Mouse (Mus musculus) stomach, postnatal 0 days (tissue): ENCODE results near the gene Lrrc43. TPM values are rescaled to one million over a fixed set of nuclear protein-coding genes. Genes with fewer than 3 reads are reported as not detected.

Experiments used
- ATAC-seq: fragments of 200-750 bp; cut with Nextera tagmentation; 2 replicates; pipeline ENCODE4 v1.8.0; 2017; ENCODE audit not compliant: low FRiP score, low TSS enrichment
- DNase-seq: peaks from one replicate; pipeline ENCODE4 v3.0.0-alpha.2; 2016; ENCODE audit warnings: low spot score
- H3K27ac ChIP-seq: fragments of 300-500 bp; sonication (generic); replicated peaks from 2 replicates; pipeline ENCODE4 v1.5.1; 2014; ENCODE audit warnings: mild to moderate bottlenecking, control low read depth
- H3K27me3 ChIP-seq: fragments of 300-500 bp; sonication (generic); 2 replicates; pipeline ENCODE4 v1.6.1; 2014; ENCODE audit warnings: low read length; ENCODE audit not compliant: control insufficient read depth, insufficient read depth
- H3K36me3 ChIP-seq: fragments of 300-500 bp; sonication (generic); 2 replicates; pipeline ENCODE4 v1.6.1; 2014; ENCODE audit warnings: low read length, mixed read lengths; ENCODE audit not compliant: control insufficient read depth, insufficient read depth
- H3K4me1 ChIP-seq: fragments of 300-500 bp; sonication (generic); replicated peaks from 2 replicates; pipeline ENCODE4 v1.6.1; 2014; ENCODE audit warnings: antibody characterized with exemption; ENCODE audit not compliant: control insufficient read depth, insufficient read depth
- H3K4me2 ChIP-seq: fragments of 300-500 bp; sonication (generic); replicated peaks from 2 replicates; pipeline ENCODE4 v1.6.1; 2014; ENCODE audit warnings: low read depth, mild to moderate bottlenecking, control low read depth, moderate library complexity
- H3K4me3 ChIP-seq: fragments of 300-500 bp; sonication (generic); 2 replicates; pipeline ENCODE4 v1.5.1; 2014; ENCODE audit warnings: low read depth, low read length, control low read depth
- H3K9ac ChIP-seq: fragments of 300-500 bp; sonication (generic); 2 replicates; pipeline ENCODE4 v1.6.1; 2014; ENCODE audit warnings: mild to moderate bottlenecking, low read length, control low read depth, mixed read lengths
- H3K9me3 ChIP-seq: fragments of 300-500 bp; sonication (generic); 2 replicates; pipeline ENCODE4 v1.6.1; 2016; ENCODE audit warnings: low read length; ENCODE audit not compliant: control insufficient read depth
- CTCF ChIP-seq: IDR thresholded peaks from 2 replicates; pipeline ENCODE4 v1.5.1; 2016; ENCODE audit warnings: antibody characterized with exemption, low read depth, mild to moderate bottlenecking, moderate library complexity
- EP300 ChIP-seq: optimal IDR thresholded peaks from 2 replicates; pipeline ENCODE3; 2016; ENCODE audit warnings: antibody characterized with exemption
- WGBS: fragments of 180-500 bp; shearing (Covaris S2); extraction: QIAGEN DNeasy Blood & Tissue Kit; methylation state at CpG from one replicate; pipeline ENCODE4 v1.1.7; 2014; 5-methylcytosine and 5-hydroxymethylcytosine counted together
- polyA plus RNA-seq: library from polyadenylated mRNA; unstranded; fragments of >200 nt; fragmentation: Nextera tagmentation; extraction: Ambion mirVana; gene quantifications from 2 replicates; pipeline ENCODE4 v1.2.1, GENCODE M21; 2015

The Lrrc43 gene
- polyA plus RNA-seq, 1 experiment from 2014 or later = not detected

DNA sequence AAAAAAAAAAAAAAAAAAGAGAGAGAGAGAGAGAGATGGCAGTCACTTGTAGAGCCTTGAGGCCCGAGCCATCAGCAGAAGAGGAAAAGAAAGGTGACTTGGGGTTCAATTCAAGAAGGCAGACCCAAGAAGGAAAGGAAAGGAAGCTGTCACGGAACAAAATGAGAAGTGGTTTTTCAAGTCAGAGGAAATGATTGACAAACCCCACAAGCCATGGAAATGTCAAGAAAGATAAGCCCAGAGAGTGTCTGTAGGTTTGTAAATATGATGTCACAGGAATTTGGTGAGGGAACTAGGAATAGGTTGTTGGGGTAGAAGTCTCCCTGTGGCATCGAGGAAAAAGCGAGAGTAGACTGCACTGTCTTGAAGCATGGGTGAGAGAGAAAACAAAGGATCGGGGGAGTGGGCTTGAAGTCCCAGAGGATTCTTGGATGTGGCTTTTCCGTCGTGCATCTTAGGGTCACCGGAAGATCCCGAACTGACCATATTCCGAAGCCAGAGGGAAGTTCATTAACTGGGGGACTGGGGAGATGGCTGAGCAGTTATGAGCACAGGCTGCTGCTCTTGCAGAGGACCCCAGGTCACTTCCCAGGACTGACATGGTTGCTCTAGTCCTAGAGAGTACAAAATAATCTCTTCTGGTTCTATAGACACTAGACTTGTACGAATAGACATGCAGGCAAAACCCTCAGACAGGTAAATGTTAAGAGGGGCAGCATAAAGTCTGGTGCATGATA lies 1.3 kb upstream of the Lrrc43 start:
- H3K27ac ChIP-seq = no peak overlapping the region
- H3K36me3 ChIP-seq = no peaks in the 10 kb centered on the region; the same call in 1 of the 2 replicates
- WGBS = 76% methylated on average over 11 of the region's 11 CpGs
- no peak overlapping the region for H3K4me3 ChIP-seq
- DNase-seq (no peak), ATAC-seq (no peak)
- no peaks in the 10 kb centered on the region for H3K27me3 ChIP-seq
- H3K4me1 ChIP-seq = no peaks in the 10 kb centered on the region
- no peak overlapping the region for H3K4me2 ChIP-seq
- no peaks in the 10 kb centered on the region for H3K9me3 ChIP-seq
- TF ChIP-seq CTCF (no peak), EP300 (no peak)
- no peak overlapping the region for H3K9ac ChIP-seq

DNA sequence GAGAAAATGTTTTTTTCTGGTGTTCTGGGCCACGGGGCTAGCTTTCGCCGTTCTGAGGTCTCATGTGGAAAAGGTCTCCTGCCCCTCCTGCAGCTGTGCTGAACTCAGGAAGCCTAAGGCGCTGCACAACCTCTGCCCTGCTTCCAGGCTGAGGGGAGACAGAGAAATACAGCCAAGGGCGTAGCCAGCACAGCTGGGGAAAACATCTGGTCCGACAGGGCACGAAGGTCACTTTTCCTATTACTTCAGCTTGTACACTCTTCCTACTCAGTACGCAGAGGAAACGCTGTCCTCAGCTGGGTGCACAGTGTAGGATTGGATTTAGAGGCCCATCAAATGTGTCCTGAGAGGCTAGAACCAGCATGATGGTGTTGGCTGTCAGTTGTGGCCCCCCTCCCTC lies 830 bp downstream of the Lrrc43 start:
- ATAC-seq (0 out of 2 replicates have a peak, but pooled peaks have one; percentile 12), DNase-seq (no peak)
- no peaks in the 10 kb centered on the region; the same call in 1 of the 2 replicates for H3K36me3 ChIP-seq
- TF ChIP-seq EP300 (no peak), CTCF (no peak)
- no peaks in the 10 kb centered on the region for H3K27me3 ChIP-seq
- 54% methylated on average over 9 of the region's 9 CpGs for whole genome bisulfite sequencing
- H3K4me1 ChIP-seq = no peaks in the 10 kb centered on the region
- H3K9me3 ChIP-seq = no peaks in the 10 kb centered on the region
- no peak overlapping the region for H3K4me3 ChIP-seq
- no peak overlapping the region for H3K27ac ChIP-seq
- no peak overlapping the region for H3K4me2 ChIP-seq
- no peak overlapping the region for H3K9ac ChIP-seq

DNA sequence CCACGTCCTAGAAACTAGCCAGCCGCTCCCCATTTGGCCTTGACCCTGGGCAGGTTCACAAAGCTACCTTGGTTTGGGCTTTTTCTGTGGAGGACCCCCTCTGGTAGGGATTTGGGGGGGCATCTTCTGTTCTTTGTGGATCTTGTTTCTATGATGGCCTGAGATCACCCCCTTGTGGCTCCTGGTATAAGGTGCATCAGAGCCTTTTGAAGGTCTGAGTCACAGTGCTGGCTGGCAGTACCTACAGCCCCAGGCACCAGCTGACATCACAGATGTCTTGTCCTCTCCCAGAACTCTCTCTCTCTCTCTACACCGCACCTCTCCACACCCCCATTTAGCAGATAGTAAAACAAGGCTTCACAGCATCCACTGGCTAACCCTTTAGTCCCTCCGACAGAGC lies 10.6 kb downstream of the Lrrc43 start:
- H3K4me2 ChIP-seq = no peak overlapping the region
- DNase-seq (no peak), ATAC-seq (no peak)
- H3K27ac ChIP-seq = no peak overlapping the region
- H3K27me3 ChIP-seq = no peaks in the 10 kb centered on the region
- no peaks in the 10 kb centered on the region for H3K9me3 ChIP-seq
- TF ChIP-seq CTCF (peak; percentile 74), EP300 (no peak)
- H3K9ac ChIP-seq = no peak overlapping the region
- H3K4me1 ChIP-seq = 0 out of 2 replicates have a peak, but pooled peaks cover 4% of the 10 kb centered on the region
- no peak overlapping the region for H3K4me3 ChIP-seq
- WGBS = 58% methylated on average over 4 of the region's 4 CpGs
- no peaks in the 10 kb centered on the region for H3K36me3 ChIP-seq

DNA sequence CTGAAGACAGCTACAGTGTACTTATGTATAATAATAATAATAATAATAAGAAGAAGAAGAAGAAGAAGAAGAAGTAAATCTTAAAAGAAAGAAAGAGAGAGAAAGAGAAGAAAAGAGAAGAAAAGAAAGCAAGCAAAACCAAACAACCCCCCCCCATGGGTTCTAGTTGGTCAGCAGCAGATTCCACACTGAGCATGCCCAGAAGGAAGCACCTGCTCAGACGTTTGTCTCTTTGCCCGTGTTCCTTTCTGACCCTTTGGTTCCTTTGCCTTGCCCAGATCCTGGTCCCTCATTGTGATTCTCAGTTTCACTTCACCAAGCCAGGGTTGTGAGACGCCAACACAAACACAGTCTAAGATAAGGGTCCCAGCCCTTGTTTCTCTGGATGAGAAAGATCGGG lies 12.9 kb downstream of the Lrrc43 start:
- 0 out of 2 replicates have a peak, but pooled peaks cover 4% of the 10 kb centered on the region for H3K4me1 ChIP-seq
- TF ChIP-seq CTCF (no peak), EP300 (no peak)
- H3K27me3 ChIP-seq = no peaks in the 10 kb centered on the region
- no peak for ATAC-seq
- H3K36me3 ChIP-seq = no peaks in the 10 kb centered on the region
- no peak overlapping the region for H3K4me2 ChIP-seq
- H3K9ac ChIP-seq = no peak overlapping the region
- H3K27ac ChIP-seq = no peak overlapping the region
- no peak for DNase-seq
- WGBS = 43% methylated on average over 4 of the region's 4 CpGs
- no peak overlapping the region for H3K4me3 ChIP-seq
- no peaks in the 10 kb centered on the region for H3K9me3 ChIP-seq

DNA sequence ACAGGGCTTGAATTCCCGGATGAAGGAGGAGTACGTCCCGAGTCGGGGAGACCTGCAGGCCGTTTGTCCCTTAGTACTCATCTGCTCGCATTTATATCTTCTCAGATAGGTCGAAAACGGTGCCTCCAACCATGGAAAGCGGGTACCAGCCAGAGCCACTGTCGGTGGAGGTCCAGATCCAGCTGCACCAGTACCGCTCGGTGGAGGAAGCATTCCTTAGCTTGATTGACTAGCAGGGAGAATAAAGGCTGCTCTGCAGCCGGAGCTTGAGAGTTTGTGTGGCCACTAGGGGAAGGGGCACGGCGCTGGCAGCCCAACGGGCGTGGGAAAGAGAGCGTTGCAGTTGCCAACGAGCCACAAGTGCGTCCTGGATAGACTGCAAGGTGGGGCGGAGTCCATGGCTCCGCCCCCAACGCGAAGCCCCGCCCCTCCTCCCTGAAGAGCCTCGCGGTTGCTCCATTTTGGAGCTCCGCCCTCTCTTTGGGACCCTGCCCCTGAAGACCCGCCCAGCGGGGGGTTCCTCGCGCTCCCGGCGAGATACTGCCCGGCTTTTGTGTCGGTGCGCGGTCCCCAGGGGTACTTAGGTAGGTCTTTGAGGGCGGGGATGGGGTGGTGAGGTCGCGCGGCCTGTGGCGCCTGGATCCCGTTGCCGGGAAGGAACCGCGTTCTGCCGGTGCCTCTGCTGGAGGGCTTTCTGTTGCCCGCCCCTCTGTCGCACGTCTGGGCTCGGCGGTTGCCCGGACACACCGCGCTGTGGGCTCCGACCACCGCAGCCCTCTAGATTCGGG lies 19.0 kb downstream of the Lrrc43 start:
- TF ChIP-seq CTCF = peak; percentile 38; the same call in 1 of the 2 replicates
- no peak for TF ChIP-seq EP300
- Histone ChIP-seq H3K9ac (peak overlapping the region; percentile 43), H3K27ac (no peak overlapping the region), H3K36me3 (no peaks in the 10 kb centered on the region), H3K9me3 (no peaks in the 10 kb centered on the region), H3K4me2 (peak overlapping the region; percentile 89), H3K4me3 (peak overlapping the region; percentile 49), H3K4me1 (no peaks in the 10 kb centered on the region), H3K27me3 (no peaks in the 10 kb centered on the region)
- DNase-seq = peak; percentile 84
- peak; percentile 82 for ATAC-seq
- WGBS = 1% methylated on average over 59 of the region's 59 CpGs
